25 mouse cellular contexts compared by ENCODE assay signal in genomic region chr8:10512105-10512504, GRCm38 (mm10).
"Had no signal": no experiment of that assay in that cellular context is flagged by ENCODE, and none has a peak within 500 bp of the region (broad histone marks: within the 10 kb centered on the region; RNA-seq: fewer than 3 reads in every experiment).

No protein-coding gene starts in this region.

- ATAC-seq: forebrain, postnatal 0 days; hindbrain, postnatal 0 days; intestine, embryonic 16.5 days had no signal

- H3K4me1 ChIP-seq: heart, embryonic 13.5 days; heart, embryonic 15.5 days; hindbrain, embryonic 13.5 days; hindbrain, embryonic 15.5 days; kidney, embryonic 15.5 days; limb, embryonic 13.5 days had no signal

- H3K4me2 ChIP-seq: heart, embryonic 11.5 days; heart, embryonic 13.5 days; heart, embryonic 15.5 days; hindbrain, embryonic 13.5 days; hindbrain, embryonic 15.5 days; kidney, embryonic 15.5 days; limb, embryonic 13.5 days had no signal

- H3K9me3 ChIP-seq: heart, embryonic 13.5 days; heart, embryonic 15.5 days; hindbrain, embryonic 13.5 days; hindbrain, embryonic 15.5 days; kidney, embryonic 15.5 days; limb, embryonic 13.5 days had no signal

- H3K27ac ChIP-seq: heart, adult 2 months; heart, embryonic 13.5 days; heart, embryonic 15.5 days; hindbrain, embryonic 13.5 days; hindbrain, embryonic 15.5 days; hindbrain, postnatal 0 days; kidney, embryonic 15.5 days; kidney, postnatal 0 days; limb, embryonic 13.5 days had no signal

- H3K36me3 ChIP-seq: heart, embryonic 13.5 days; heart, embryonic 15.5 days; hindbrain, embryonic 13.5 days; hindbrain, embryonic 15.5 days; kidney, embryonic 15.5 days; limb, embryonic 13.5 days had no signal

- H3K27me3 ChIP-seq: heart, embryonic 13.5 days; heart, embryonic 15.5 days; hindbrain, embryonic 13.5 days; hindbrain, embryonic 15.5 days; kidney, embryonic 15.5 days; limb, embryonic 13.5 days had no signal

- H3K4me3 ChIP-seq: heart, adult 2 months; heart, embryonic 13.5 days; heart, embryonic 15.5 days; hindbrain, embryonic 13.5 days; hindbrain, embryonic 15.5 days; kidney, embryonic 15.5 days; limb, embryonic 13.5 days had no signal

- H3K9ac ChIP-seq: forebrain, postnatal 0 days; heart, embryonic 13.5 days; heart, embryonic 15.5 days; hindbrain, embryonic 13.5 days; hindbrain, embryonic 15.5 days; kidney, embryonic 15.5 days; limb, embryonic 13.5 days had no signal

- DNase-seq: forebrain, postnatal 0 days; gastrocnemius, postnatal 14 days; gastrocnemius, postnatal 36 days; heart, adult 11 months; heart, adult 2 months; heart, postnatal 14 days; heart, postnatal 36 days; kidney, adult 11 months; kidney, adult 2 months; kidney, adult 9 months; kidney, postnatal 14 days; kidney, postnatal 36 days; layer of hippocampus, adult 9-11 months; layer of hippocampus, postnatal 36 days; liver had no signal
